Mouse (Mus musculus) cortical plate, adult 2 months (tissue): Measurements from ENCODE around the gene Fam193b. TPM values are rescaled to one million over a fixed set of nuclear protein-coding genes. Genes with fewer than 3 reads are reported as not detected.

Source experiments
- H3K27ac ChIP-seq: fragments of 200-500 bp; 2 replicates; pipeline ENCODE4 v1.5.1; 2012; ENCODE audit warnings: low read length, control low read depth, inconsistent platforms; ENCODE audit not compliant: insufficient read depth
- H3K4me1 ChIP-seq: fragments of 200-500 bp; 2 replicates; pipeline ENCODE4 v1.6.1; 2011; ENCODE audit warnings: low read length; ENCODE audit not compliant: control insufficient read depth, insufficient read depth
- H3K4me3 ChIP-seq: fragments of 200-500 bp; 2 replicates; pipeline ENCODE4 v1.5.1; 2011; ENCODE audit warnings: mild to moderate bottlenecking, low read length, control low read depth; ENCODE audit not compliant: insufficient read depth
- CTCF ChIP-seq: fragments of 200-500 bp; IDR thresholded peaks from 2 replicates; pipeline ENCODE4 v1.5.1; 2011; ENCODE audit warnings: mild to moderate bottlenecking, control low read depth, low read length; ENCODE audit not compliant: insufficient read depth; ENCODE audit errors: extremely low read depth
- POLR2A ChIP-seq: fragments of 200-500 bp; IDR thresholded peaks from 2 replicates; pipeline ENCODE4 v1.6.1; 2011; ENCODE audit warnings: mild to moderate bottlenecking, low read length, control low read depth; ENCODE audit not compliant: insufficient read depth; ENCODE audit errors: extremely low read depth
- polyA plus RNA-seq: library from polyadenylated mRNA; depleted of rRNA; stranded (reverse); fragments of >200 nt; gene quantifications from 2 replicates; pipeline ENCODE4 v1.2.3, GENCODE M21; 2012; rRNA removed

Gene Fam193b
- polyA plus RNA-seq, 1 experiment = 138 TPM

DNA sequence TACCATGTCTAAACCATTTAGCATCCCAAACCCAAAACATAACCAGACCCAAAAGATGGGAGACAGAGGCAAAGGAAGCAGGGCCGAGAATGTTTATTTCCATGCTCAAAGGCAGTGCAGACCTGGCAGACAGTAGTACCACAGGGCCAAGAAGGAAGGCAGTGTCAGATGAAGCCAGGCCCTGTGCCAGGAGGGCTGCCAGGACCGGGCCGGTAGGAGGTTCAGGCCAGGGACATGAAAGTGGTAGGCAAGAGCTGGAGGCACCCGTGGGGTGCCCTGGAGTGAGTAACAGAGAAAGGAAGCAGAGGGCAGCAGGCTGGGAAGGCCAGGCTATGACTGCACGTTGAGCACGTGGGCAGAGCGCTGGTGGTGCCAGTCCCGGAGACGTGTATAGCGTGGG is 64.2 kb downstream of the Fam193b start:
- H3K4me1 ChIP-seq = peaks cover 2% of the 10 kb centered on the region
- no peak overlapping the region for H3K27ac ChIP-seq
- no peak overlapping the region for H3K4me3 ChIP-seq
- TF ChIP-seq CTCF (no peak), POLR2A (no peak)

- no peak overlapping the region for H3K27ac ChIP-seq
- no peak overlapping the region for H3K4me3 ChIP-seq
- TF ChIP-seq CTCF = no peak
- TF ChIP-seq POLR2A = no peak
- H3K4me1 ChIP-seq = no peaks in the 10 kb centered on the region; the same call in 1 of the 2 replicates
Observed at GRCm38 (mm10) chr13:55505810-55506209, 65.1 kb downstream of the Fam193b start.

- TF ChIP-seq CTCF (no peak), POLR2A (no peak)
- no peaks in the 10 kb centered on the region; the same call in 1 of the 2 replicates for H3K4me1 ChIP-seq
- H3K27ac ChIP-seq = no peak overlapping the region
- no peak overlapping the region for H3K4me3 ChIP-seq
Observed at GRCm38 (mm10) chr13:55504390-55504789, 66.5 kb downstream of the Fam193b start.

DNA sequence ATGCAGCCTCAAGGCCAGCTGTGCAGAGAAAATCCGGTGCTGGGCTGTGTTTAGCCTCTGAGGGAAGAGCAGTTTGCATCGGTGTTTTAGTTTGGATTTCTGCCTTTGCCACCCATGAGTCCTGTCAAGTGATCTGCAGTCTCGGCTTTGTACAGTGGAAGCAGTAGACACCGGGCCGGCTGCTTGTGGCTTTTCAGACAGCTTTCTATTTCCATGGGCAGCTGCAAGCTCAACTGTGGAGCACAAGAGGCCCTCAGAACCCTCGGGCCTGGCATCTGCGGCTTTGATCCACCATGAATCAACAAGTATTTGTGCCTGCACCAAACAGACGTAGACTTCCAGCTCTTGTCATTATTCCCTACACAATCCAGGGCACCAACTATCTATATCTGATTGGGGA is 68.5 kb downstream of the Fam193b start:
- Histone ChIP-seq H3K4me3 (no peak overlapping the region), H3K27ac (no peak overlapping the region), H3K4me1 (no peaks in the 10 kb centered on the region)
- TF ChIP-seq CTCF (no peak), POLR2A (no peak)

DNA sequence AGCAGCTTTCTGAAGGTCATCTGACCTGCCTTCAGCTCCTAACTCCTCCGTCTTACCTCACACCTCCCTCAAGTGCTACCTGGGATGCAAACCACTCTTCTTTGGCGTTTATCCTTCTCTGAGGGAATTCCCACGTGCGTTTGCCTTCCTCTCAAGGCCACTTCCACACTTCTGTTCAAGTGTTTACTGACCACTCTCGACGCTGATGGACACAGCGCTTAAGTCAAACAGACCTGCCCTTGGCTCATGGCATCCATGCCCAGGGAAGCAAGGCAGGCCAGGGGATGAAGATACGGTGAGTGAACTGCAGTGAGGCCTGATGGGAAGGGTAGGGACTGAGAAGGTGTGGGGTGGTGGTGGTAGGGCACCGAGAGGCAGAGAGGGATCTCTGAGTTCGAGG is 70.3 kb downstream of the Fam193b start:
- no peak overlapping the region for H3K27ac ChIP-seq
- no peak overlapping the region for H3K4me3 ChIP-seq
- TF ChIP-seq CTCF = no peak
- TF ChIP-seq POLR2A = no peak
- no peaks in the 10 kb centered on the region for H3K4me1 ChIP-seq

DNA sequence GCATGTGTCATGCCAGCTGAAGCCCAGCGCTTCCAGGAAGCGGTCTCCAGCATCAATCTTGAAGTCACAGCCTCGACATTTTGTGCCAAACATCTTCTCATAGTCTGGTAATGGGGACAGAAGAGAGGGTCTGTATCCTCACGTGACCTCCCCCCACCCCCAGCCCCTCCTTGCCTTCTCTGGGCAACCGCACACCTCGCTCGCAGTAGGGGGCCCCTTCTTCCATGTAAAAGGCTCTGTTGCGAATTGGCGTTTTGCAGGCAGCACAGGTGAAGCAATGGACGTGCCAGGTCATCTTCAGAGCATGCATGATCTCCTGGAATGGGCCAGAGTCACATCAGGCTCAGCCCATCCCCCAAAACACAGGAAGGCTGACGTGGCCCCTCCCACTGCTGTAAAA is 72.0 kb downstream of the Fam193b start:
- no peak overlapping the region for H3K4me3 ChIP-seq
- no peak overlapping the region for H3K27ac ChIP-seq
- TF ChIP-seq POLR2A (no peak), CTCF (no peak)
- peaks cover 2% of the 10 kb centered on the region; the same call in 1 of the 2 replicates for H3K4me1 ChIP-seq

GRCm38 (mm10) chr13:55496661-55497060 is 74.3 kb downstream of the Fam193b start:
- TF ChIP-seq CTCF (no peak), POLR2A (no peak)
- Histone ChIP-seq H3K27ac (no peak overlapping the region), H3K4me3 (no peak overlapping the region), H3K4me1 (peaks cover 2% of the 10 kb centered on the region; the same call in 1 of the 2 replicates)

- Histone ChIP-seq H3K4me1 (peaks cover 2% of the 10 kb centered on the region; the same call in 1 of the 2 replicates), H3K4me3 (no peak overlapping the region), H3K27ac (no peak overlapping the region)
Observed at GRCm38 (mm10) chr13:55495702-55496101, 75.2 kb downstream of the Fam193b start.

DNA sequence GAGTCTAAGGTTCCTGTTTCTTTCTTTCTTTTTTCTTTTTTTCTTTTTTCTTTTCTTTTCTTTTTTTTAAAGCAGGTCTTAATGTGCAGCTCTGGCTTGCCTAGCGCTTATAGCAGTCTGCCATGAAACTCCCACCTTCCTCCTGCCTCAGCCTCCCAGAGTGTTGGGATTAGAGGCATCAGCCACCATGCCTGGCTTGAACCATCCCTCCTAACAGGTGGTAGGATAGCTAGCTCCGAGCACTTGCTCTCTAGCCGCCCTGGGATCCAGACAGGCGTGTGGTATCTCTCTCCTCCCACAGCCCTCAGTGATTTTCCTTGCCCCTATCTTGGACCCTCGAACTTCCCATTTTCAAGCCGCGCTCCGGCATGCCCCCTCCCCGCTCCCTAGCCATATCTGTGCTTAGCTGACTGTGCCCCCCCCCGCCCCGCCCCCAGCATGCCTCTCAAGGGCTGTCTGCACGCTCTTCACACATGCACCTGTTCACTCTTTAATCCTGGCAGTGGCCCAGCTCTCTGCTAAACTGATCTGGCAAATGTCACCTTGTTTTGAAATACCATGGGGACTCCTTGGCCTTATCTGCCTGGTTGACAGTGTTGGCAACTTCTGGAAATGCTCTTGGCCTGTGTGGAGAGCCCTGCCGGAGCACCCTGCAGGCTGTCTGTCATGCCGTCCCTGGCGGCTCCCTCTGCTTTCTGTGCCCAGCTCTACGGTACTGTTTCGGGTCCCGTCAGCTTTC is 75.9 kb downstream of the Fam193b start:
- H3K4me3 ChIP-seq = no peak overlapping the region
- H3K27ac ChIP-seq = no peak overlapping the region
- no peak for TF ChIP-seq POLR2A
- peaks cover 2% of the 10 kb centered on the region; the same call in 1 of the 2 replicates for H3K4me1 ChIP-seq

More at GRCm38 (mm10) chr13:55495702-55496101, 75.2 kb downstream of the Fam193b start:
- TF ChIP-seq CTCF (no peak), POLR2A (no peak)

GRCm38 (mm10) chr13:55494257-55494656 is 76.7 kb downstream of the Fam193b start:
- H3K4me1 ChIP-seq = peaks cover 2% of the 10 kb centered on the region; the same call in 1 of the 2 replicates
- TF ChIP-seq CTCF (no peak), POLR2A (no peak)
- no peak overlapping the region for H3K4me3 ChIP-seq
- H3K27ac ChIP-seq = no peak overlapping the region

Other genes starting within 250 kb of the Fam193b start
- gene Rab24, start 249.2 kb downstream of the Fam193b start, polyA plus RNA-seq = 148 and 163 TPM in 2 replicates
- 1.2 and 1.9 TPM in 2 replicates for gene Mxd3, start 241.3 kb downstream of the Fam193b start, polyA plus RNA-seq
- gene Lman2, start 208.3 kb downstream of the Fam193b start, polyA plus RNA-seq = 53.0 and 57.0 TPM in 2 replicates
- 40.2 and 44.9 TPM in 2 replicates for gene Rgs14, start 201.4 kb downstream of the Fam193b start, polyA plus RNA-seq
- gene Slc34a1, start 172.9 kb downstream of the Fam193b start, polyA plus RNA-seq = 0.21 and 0.30 TPM in 2 replicates
- 0.40 and 0.56 TPM in 2 replicates for gene Pfn3, start 155.9 kb downstream of the Fam193b start, polyA plus RNA-seq
- 0.63 and 1.0 TPM in 2 replicates for gene F12, start 144.3 kb downstream of the Fam193b start, polyA plus RNA-seq
- gene Grk6, start 126.0 kb downstream of the Fam193b start, polyA plus RNA-seq = 75.3 and 80.1 TPM in 2 replicates
- gene Prr7, start 106.9 kb downstream of the Fam193b start, polyA plus RNA-seq = 68.1 and 73.5 TPM in 2 replicates
- gene Dbn1, start 83.0 kb downstream of the Fam193b start, polyA plus RNA-seq = 336 and 368 TPM in 2 replicates
- gene Pdlim7, start 57.4 kb downstream of the Fam193b start, polyA plus RNA-seq = 168 and 171 TPM in 2 replicates
- gene Dok3, start 41.8 kb downstream of the Fam193b start, polyA plus RNA-seq = 15.6 and 16.8 TPM in 2 replicates
- gene Ddx41, start 34.5 kb downstream of the Fam193b start, polyA plus RNA-seq = 81.1 and 87.4 TPM in 2 replicates
- gene Tmed9, start 2.6 kb upstream of the Fam193b start, polyA plus RNA-seq = 111 and 125 TPM in 2 replicates
- 30.8 and 31.1 TPM in 2 replicates for gene B4galt7, start 28.8 kb upstream of the Fam193b start, polyA plus RNA-seq
- gene Caml, start 51.9 kb upstream of the Fam193b start, polyA plus RNA-seq = 67.2 and 73.7 TPM in 2 replicates
- 44.5 and 48.3 TPM in 2 replicates for gene Ddx46, start 63.9 kb upstream of the Fam193b start, polyA plus RNA-seq
- 62.5 and 65.3 TPM in 2 replicates for gene B230219D22Rik, start 122.0 kb upstream of the Fam193b start, polyA plus RNA-seq
- gene Txndc15, start 143.5 kb upstream of the Fam193b start, polyA plus RNA-seq = 63.9 and 66.4 TPM in 2 replicates
- 31.6 and 32.2 TPM in 2 replicates for gene Pcbd2, start 156.2 kb upstream of the Fam193b start, polyA plus RNA-seq
- gene Catsper3, start 213.4 kb upstream of the Fam193b start, polyA plus RNA-seq = 0.38 and 0.44 TPM in 2 replicates